Mouse (Mus musculus) granulocyte monocyte progenitor cell, adult 5-6 weeks (primary cell): ENCODE data around the gene Tefm. TPM values are rescaled to one million over a fixed set of nuclear protein-coding genes. Genes with fewer than 3 reads are reported as not detected.
A peak's percentile ranks its signal among the peaks of the same experiment; 100 is the strongest.

Experiments used
- ATAC-seq: replicated peaks from 2 replicates; pipeline ENCODE4 v1.8.0; 2016; ENCODE audit warnings: mild to moderate bottlenecking, moderate TSS enrichment, inconsistent platforms; ENCODE audit not compliant: poor library complexity, severe bottlenecking
- total RNA-seq, 2 experiments: library from RNA; stranded (forward) in 1 of 2; stranded (reverse) in 1 of 2; fragments of 200-712, 200-1000 nt in 1 of 2; fragments of >200 nt in 1 of 2; fragmentation: Nextera tagmentation in 1 of 2; gene quantifications; 2 replicates each; pipeline ENCODE4 v1.2.3; 2014 to 2017

Tefm gene
- total RNA-seq, 2 experiments from 2014 or later = 23.8 to 27.3 TPM

GRCm38 (mm10) chr11:80104407-80104806 is 37.6 kb downstream of the Tefm start:
- ATAC-seq = no peak

DNA sequence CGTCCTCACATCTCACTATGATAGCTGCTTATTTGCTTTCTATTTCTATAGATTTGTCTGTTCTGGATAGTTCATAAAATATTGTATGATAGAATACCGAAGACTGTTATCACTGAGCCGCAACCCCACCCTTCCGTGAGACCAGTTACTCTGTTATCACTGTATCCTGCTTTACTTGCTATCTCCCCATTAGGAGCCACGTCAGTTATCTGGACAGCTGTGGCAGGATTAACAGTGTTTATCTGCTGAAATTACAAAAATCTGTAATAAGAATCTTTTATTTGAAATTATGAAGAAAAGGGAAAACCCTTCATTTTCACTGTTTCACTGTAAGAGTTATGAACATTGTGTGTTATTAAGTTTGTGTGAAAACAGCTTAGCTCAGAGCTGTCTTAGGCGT is 40.7 kb downstream of the Tefm start:
- ATAC-seq = no peak

GRCm38 (mm10) chr11:80098444-80099056 is 43.4 kb downstream of the Tefm start:
- 0 out of 2 replicates have a peak, but pooled peaks have one; percentile 27 for ATAC-seq

- ATAC-seq = no peak
These were observed 51.3 kb downstream of the Tefm start for GRCm38 (mm10) chr11:80090555-80091164.

- peak; percentile 19; the same call in 1 of the 2 replicates for ATAC-seq
These were observed 52.2 kb downstream of the Tefm start for GRCm38 (mm10) chr11:80089817-80090214.

DNA sequence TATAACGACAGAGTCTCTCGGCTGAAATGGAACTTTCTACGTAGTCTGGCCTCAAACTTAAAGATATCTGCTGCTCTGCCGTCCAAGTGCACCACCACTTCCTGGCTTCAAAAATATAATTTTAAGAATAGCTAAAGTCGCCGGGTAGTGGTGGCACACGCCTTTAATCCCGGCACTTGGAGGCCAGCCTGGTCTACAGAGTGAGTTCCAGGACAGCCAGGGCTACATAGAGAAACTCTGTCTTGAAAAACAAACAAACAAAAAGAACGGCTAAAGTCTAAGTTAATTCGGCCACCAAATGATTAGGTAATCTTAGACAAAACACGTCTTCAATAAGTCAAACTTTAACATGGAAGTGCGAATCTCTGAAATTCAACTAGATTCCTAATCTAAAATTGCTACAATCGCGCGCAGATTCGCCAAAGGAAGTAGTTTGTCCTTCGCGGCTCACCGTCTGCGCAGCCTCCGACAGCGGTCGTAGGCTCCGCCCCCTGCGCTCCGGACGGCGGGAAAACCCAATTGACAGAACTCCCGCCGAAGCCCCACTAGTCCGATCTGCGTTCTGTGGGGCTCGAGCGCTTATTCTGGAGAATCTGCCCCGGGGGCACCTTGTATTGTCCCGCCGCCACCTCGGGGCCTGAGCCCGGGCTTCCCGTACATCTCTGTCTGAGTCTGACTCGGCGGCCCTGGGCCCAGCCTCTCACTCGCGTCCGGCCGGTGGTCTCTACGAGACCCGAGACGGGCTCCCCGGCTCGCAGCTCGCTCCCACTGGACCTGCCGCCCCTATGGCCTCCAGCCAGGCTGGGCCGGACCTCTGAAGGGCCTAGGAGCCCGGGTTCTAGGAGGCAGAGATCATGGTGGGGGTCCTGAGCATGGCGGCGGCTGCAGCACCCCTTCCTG is 52.8 kb downstream of the Tefm start, which contains the start of gene Atad5:
Atad5 (plus strand) TSS at position 484 of the 900 bp plus-strand sequence.
- peak; percentile 72 for ATAC-seq

- peak; percentile 66 for ATAC-seq
These were observed 55.1 kb downstream of the Tefm start for GRCm38 (mm10) chr11:80086844-80087243.

Other genes starting within 250 kb of the Tefm start
- gene Utp6, start 179.8 kb downstream of the Tefm start, total RNA-seq (2014; fragmentation: Nextera tagmentation) = 45.4 and 52.5 TPM in 2 replicates
- 102 and 105 TPM in 2 replicates for gene Utp6, start 179.8 kb downstream of the Tefm start, total RNA-seq (2017)
- 79.4 and 102 TPM in 2 replicates for gene Suz12, start 149.1 kb downstream of the Tefm start, total RNA-seq (2014; fragmentation: Nextera tagmentation)
- gene Suz12, start 149.1 kb downstream of the Tefm start, total RNA-seq (2017) = 81.6 and 97.8 TPM in 2 replicates
- gene Crlf3, start 61.2 kb downstream of the Tefm start, total RNA-seq (2014; fragmentation: Nextera tagmentation) = 85.9 and 104 TPM in 2 replicates
- gene Crlf3, start 61.2 kb downstream of the Tefm start, total RNA-seq (2017) = 95.3 and 97.5 TPM in 2 replicates
- gene Atad5, start 52.8 kb downstream of the Tefm start, total RNA-seq (2014; fragmentation: Nextera tagmentation) = 29.5 and 45.3 TPM in 2 replicates
- gene Atad5, start 52.8 kb downstream of the Tefm start, total RNA-seq (2017) = 34.5 and 37.3 TPM in 2 replicates
- not detected in 2 replicates for gene Adap2, start 11.9 kb upstream of the Tefm start, total RNA-seq (2014; fragmentation: Nextera tagmentation)
- not detected in 2 replicates for gene Adap2, start 11.9 kb upstream of the Tefm start, total RNA-seq (2017)
- 11.1 and 11.8 TPM in 2 replicates for gene Rnf135, start 41.7 kb upstream of the Tefm start, total RNA-seq (2014; fragmentation: Nextera tagmentation)
- 3.3 and 6.4 TPM in 2 replicates for gene Rnf135, start 41.7 kb upstream of the Tefm start, total RNA-seq (2017)
- 49.8 and 54.1 TPM in 2 replicates for gene Rhot1, start 66.8 kb upstream of the Tefm start, total RNA-seq (2014; fragmentation: Nextera tagmentation)
- 44.8 and 58.0 TPM in 2 replicates for gene Rhot1, start 66.8 kb upstream of the Tefm start, total RNA-seq (2017)
- gene Rhbdl3, start 158.7 kb upstream of the Tefm start, total RNA-seq (2014; fragmentation: Nextera tagmentation) = 1.1 and 1.2 TPM in 2 replicates
- gene Rhbdl3, start 158.7 kb upstream of the Tefm start, total RNA-seq (2017) = 0.21 and 1.5 TPM in 2 replicates
- 6.4 and 11.8 TPM in 2 replicates for gene 5730455P16Rik, start 235.9 kb upstream of the Tefm start, total RNA-seq (2014; fragmentation: Nextera tagmentation)
- gene 5730455P16Rik, start 235.9 kb upstream of the Tefm start, total RNA-seq (2017) = 10.1 and 12.5 TPM in 2 replicates
- 278 and 343 TPM in 2 replicates for gene Zfp207, start 241.1 kb upstream of the Tefm start, total RNA-seq (2014; fragmentation: Nextera tagmentation)
- gene Zfp207, start 241.1 kb upstream of the Tefm start, total RNA-seq (2017) = 250 and 268 TPM in 2 replicates